Mouse (Mus musculus) forebrain, postnatal 0 days (tissue): ENCODE measurements around the gene Tmed8. TPM values are rescaled to one million over a fixed set of nuclear protein-coding genes. Genes with fewer than 3 reads are reported as not detected.
"Not testable (repeated sequence)": the region's sequence is repeated elsewhere in the genome, so short reads cannot be mapped to it uniquely, and the experiment has no call there.

Experiments
- ATAC-seq: fragments of 200-750 bp; cut with Nextera tagmentation; 2 replicates; pipeline ENCODE4 v1.8.0; 2017; ENCODE audit warnings: mild to moderate bottlenecking, moderate library complexity
- DNase-seq: peaks from one replicate; pipeline ENCODE4 v3.0.0-alpha.2; 2015
- H3K27ac ChIP-seq: fragments of 300-500 bp; sonication (generic); 2 replicates; pipeline ENCODE4 v1.5.1; 2014; ENCODE audit warnings: low read depth, mild to moderate bottlenecking, antibody characterized with exemption, low read length, moderate library complexity, mixed read lengths
- H3K27me3 ChIP-seq: fragments of 300-500 bp; sonication (generic); 2 replicates; pipeline ENCODE4 v1.6.1; 2014; ENCODE audit warnings: mild to moderate bottlenecking, low read length, mixed read lengths; ENCODE audit not compliant: insufficient read depth
- H3K36me3 ChIP-seq: fragments of 300-500 bp; sonication (generic); 2 replicates; pipeline ENCODE4 v1.6.1; 2014; ENCODE audit warnings: mild to moderate bottlenecking, moderate library complexity; ENCODE audit not compliant: insufficient read depth
- H3K4me1 ChIP-seq: fragments of 300-500 bp; sonication (generic); 2 replicates; pipeline ENCODE4 v1.6.1; 2014; ENCODE audit warnings: antibody characterized with exemption; ENCODE audit not compliant: insufficient read depth
- H3K4me2 ChIP-seq: fragments of 300-500 bp; sonication (generic); 2 replicates; pipeline ENCODE4 v1.6.1; 2014; ENCODE audit warnings: low read depth, mild to moderate bottlenecking, moderate library complexity
- H3K4me3 ChIP-seq: fragments of 300-500 bp; sonication (generic); 2 replicates; pipeline ENCODE4 v1.5.1; 2014; ENCODE audit warnings: low read depth, low read length, mixed read lengths
- H3K9ac ChIP-seq: fragments of 300-500 bp; sonication (generic); 2 replicates; pipeline ENCODE4 v1.6.1; 2014; ENCODE audit warnings: mild to moderate bottlenecking
- H3K9me3 ChIP-seq: fragments of 300-500 bp; sonication (generic); 2 replicates; pipeline ENCODE4 v1.6.1; 2016; ENCODE audit warnings: low read length
- CTCF ChIP-seq: sonication (generic); IDR thresholded peaks from 2 replicates; pipeline ENCODE4 v1.5.1; 2016; ENCODE audit warnings: antibody characterized with exemption, control low read depth, low read depth
- WGBS: fragments of 180-500 bp; shearing (Covaris S2); extraction: QIAGEN DNeasy Blood & Tissue Kit; methylation state at CpG from one replicate; pipeline ENCODE4 v1.1.7; 2014; 5-methylcytosine and 5-hydroxymethylcytosine counted together
- polyA plus RNA-seq: library from polyadenylated mRNA; unstranded; fragments of >200 nt; fragmentation: Nextera tagmentation; extraction: Ambion mirVana; gene quantifications from 2 replicates; pipeline ENCODE4 v1.2.1, GENCODE M21; 2015
- total RNA-seq: library from RNA; depleted of rRNA; stranded (reverse); fragments of >200 nt; gene quantifications from 2 replicates; pipeline ENCODE4 v1.2.3, GENCODE M21; 2014

Tmed8 gene
- total and polyA plus RNA-seq, 2 experiments from 2014 or later: 3.2 to 16.4 TPM

DNA sequence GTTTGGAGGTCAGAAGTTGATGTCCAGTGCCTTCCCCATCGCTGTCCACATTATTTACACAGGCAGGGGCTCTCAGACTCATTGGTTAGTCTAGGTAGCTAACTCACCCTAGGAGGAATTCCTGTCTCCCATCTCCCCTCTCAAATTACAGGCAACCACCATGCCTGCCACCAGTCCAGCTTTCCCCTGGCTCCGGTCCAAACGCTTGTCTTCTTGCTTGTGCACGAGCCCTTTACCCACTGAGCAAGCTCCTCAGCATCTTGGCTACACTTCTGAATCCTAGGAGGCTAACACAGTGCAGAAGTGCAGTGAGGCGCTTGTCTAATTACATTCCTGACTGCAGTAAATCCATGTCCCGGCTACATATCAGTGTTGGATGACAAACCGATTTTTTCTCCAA is 19.1 kb upstream of the Tmed8 start:
- H3K9ac ChIP-seq: no peak overlapping the region
- ATAC-seq (no peak), DNase-seq (no peak)
- no peak overlapping the region for H3K4me3 ChIP-seq
- TF ChIP-seq CTCF: no peak
- no peaks in the 10 kb centered on the region for H3K36me3 ChIP-seq
- no peaks in the 10 kb centered on the region for H3K27me3 ChIP-seq
- no peak overlapping the region for H3K27ac ChIP-seq
- no peak overlapping the region for H3K4me2 ChIP-seq
- no peaks in the 10 kb centered on the region for H3K9me3 ChIP-seq
- WGBS: 52% methylated on average over 7 of the region's 7 CpGs
- no peaks in the 10 kb centered on the region for H3K4me1 ChIP-seq

DNA sequence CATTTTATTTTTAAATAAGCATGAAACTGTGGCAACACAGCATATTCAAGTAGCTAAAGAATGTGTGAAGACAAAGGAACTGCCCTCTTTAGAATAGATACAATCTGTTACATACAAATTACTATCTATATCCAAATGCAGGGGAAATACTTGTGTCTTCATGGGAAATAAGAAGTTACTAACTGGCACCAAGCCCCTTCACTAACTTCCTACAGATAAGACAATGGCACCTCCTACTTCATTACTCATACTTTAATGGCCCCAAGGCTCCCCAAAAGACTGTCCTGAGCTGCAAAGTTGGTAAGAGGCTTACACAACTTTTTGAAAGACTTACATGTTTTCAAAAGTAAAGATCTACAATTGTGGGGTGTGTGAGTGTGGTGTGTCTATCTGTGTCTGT is 17.3 kb upstream of the Tmed8 start:
- no peaks in the 10 kb centered on the region for H3K9me3 ChIP-seq

DNA sequence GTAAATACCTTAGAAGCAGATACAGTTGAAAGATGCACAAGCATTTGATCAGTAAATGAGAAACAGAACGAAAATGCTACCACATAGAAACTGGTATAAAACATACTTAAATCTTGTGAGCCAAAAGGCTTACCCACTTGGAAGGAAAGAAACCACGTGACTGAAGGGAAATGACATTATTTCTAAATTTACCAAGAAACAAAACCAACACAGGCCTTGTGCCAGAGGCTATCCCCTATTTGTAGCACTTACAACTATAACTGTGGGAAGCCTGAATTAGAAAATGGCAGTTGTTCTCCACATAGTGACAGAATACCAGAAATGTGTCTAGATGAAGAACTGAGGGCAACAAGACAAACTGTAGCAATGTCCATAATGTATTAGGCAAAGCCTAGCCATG is 15.8 kb upstream of the Tmed8 start:
- DNase-seq: no peak
- WGBS: 70% methylated on average over 2 of the region's 2 CpGs
- no peak for TF ChIP-seq CTCF

More for the DNA sequence above, 17.3 kb upstream of the Tmed8 start:
- no peak overlapping the region for H3K4me3 ChIP-seq
- no peaks in the 10 kb centered on the region for H3K27me3 ChIP-seq
- no peak overlapping the region for H3K27ac ChIP-seq
- DNase-seq: no peak
- no peaks in the 10 kb centered on the region for H3K36me3 ChIP-seq
- TF ChIP-seq CTCF: no peak
- no peaks in the 10 kb centered on the region for H3K4me1 ChIP-seq
- no peak overlapping the region for H3K4me2 ChIP-seq
- H3K9ac ChIP-seq: no peak overlapping the region
- ATAC-seq: no peak

DNA sequence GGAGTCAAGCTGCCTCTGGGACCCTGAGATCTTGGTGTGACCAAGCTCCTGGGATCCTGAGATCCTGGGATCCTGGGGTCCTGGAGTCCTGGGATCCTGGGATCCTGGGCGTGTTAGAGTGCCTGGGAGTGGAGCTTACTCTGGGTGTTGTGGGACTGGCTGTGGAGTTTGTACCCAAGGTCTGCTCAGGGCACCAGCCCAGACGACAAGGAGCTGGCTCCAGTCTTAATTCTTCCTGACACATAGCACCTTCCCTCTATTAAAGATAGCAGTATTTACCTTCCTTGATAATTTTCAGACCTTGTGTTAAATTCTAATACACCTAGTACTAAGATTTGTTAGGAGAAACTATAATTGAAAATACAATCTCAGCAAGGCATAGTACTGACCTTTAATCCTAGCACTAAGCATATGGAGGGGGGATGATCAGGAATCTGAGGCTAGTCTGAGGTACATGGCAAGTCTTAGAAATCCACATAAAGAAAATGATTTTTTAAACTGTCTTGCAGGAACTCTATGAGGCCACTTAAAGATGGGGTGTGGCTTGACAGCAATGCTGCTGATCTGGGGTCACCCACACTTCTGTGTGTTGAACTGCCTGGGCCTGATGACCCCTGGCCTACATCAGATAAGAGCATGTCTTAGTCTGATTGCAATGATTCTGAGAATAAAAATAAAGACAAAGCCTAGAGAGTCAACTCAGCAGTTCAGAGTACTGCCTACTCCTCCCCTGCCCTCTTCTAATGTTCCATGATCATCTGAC is 12.8 kb upstream of the Tmed8 start:
- TF ChIP-seq CTCF: no peak
- 68% methylated on average over 2 of the region's 2 CpGs for WGBS

More for the DNA sequence above, 15.8 kb upstream of the Tmed8 start:
- Histone ChIP-seq H3K27ac (no peak overlapping the region), H3K27me3 (no peaks in the 10 kb centered on the region), H3K9ac (no peak overlapping the region), H3K4me2 (no peak overlapping the region), H3K4me1 (no peaks in the 10 kb centered on the region), H3K36me3 (no peaks in the 10 kb centered on the region), H3K4me3 (no peak overlapping the region), H3K9me3 (no peaks in the 10 kb centered on the region)
- no peak for ATAC-seq

DNA sequence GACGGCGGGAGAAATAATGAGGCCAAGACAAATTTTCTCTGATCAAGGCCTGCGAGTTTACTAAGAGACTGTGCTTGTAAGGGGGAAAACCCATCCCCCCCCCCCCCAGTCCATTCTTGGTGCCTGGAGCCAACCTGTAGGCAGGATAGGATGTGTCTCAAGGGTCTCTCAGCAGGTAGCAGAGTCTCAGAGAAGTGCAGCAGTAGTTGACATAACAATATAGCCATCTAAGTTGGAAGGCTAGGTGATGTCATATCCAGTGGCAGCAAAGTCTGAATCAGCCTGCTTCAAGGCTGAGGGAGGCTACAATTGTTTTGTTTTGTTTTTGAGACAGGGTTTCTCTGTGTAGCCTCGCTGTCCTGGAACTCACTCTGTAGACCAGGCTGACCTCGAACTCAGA is 5.5 kb upstream of the Tmed8 start:
- DNase-seq, H3K27me3 ChIP-seq, H3K9me3 ChIP-seq, ATAC-seq, H3K36me3 ChIP-seq, H3K4me2 ChIP-seq, H3K27ac ChIP-seq, H3K4me1 ChIP-seq, H3K4me3 ChIP-seq, H3K9ac ChIP-seq: not testable (repeated sequence)
- WGBS: 93% methylated on average over 5 of the region's 5 CpGs

More for the DNA sequence above, 12.8 kb upstream of the Tmed8 start:
- H3K9ac ChIP-seq: no peak overlapping the region
- no peaks in the 10 kb centered on the region for H3K9me3 ChIP-seq
- H3K27ac ChIP-seq: no peak overlapping the region
- H3K4me3 ChIP-seq: no peak overlapping the region
- H3K36me3 ChIP-seq: no peaks in the 10 kb centered on the region
- H3K4me1 ChIP-seq: no peaks in the 10 kb centered on the region
- ATAC-seq: no peak
- no peak for DNase-seq
- no peak overlapping the region for H3K4me2 ChIP-seq
- no peaks in the 10 kb centered on the region for H3K27me3 ChIP-seq

DNA sequence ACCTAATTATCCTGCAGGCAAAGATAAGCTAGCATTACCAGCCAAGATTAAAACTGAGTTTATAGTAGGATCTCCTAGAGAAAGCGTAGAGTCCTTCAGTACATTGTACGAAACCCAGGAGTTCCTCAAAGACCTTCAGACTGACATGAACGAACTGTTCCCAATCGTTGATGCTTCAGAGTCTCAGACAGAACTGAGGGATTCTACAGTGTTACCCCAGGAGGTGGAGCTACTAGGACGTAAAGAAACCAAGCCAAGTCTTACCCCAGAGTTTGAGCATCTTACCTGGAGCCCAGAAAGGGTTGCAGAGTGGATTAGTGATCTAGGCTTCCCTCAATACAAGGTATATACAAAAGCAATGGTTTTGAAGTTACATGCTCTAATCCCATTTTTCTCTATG is 1.4 kb upstream of the Tmed8 start:
- TF ChIP-seq CTCF: no peak
- no peak for DNase-seq
- Histone ChIP-seq H3K4me3 (no peak overlapping the region), H3K9ac (no peak overlapping the region), H3K9me3 (no peaks in the 10 kb centered on the region), H3K4me1 (peaks cover 8% of the 10 kb centered on the region; the same call in 1 of the 2 replicates), H3K27me3 (no peaks in the 10 kb centered on the region), H3K36me3 (no peaks in the 10 kb centered on the region), H3K4me2 (no peak overlapping the region), H3K27ac (no peak overlapping the region)
- ATAC-seq: no peak
- WGBS: 71% methylated on average over 5 of the region's 5 CpGs

DNA sequence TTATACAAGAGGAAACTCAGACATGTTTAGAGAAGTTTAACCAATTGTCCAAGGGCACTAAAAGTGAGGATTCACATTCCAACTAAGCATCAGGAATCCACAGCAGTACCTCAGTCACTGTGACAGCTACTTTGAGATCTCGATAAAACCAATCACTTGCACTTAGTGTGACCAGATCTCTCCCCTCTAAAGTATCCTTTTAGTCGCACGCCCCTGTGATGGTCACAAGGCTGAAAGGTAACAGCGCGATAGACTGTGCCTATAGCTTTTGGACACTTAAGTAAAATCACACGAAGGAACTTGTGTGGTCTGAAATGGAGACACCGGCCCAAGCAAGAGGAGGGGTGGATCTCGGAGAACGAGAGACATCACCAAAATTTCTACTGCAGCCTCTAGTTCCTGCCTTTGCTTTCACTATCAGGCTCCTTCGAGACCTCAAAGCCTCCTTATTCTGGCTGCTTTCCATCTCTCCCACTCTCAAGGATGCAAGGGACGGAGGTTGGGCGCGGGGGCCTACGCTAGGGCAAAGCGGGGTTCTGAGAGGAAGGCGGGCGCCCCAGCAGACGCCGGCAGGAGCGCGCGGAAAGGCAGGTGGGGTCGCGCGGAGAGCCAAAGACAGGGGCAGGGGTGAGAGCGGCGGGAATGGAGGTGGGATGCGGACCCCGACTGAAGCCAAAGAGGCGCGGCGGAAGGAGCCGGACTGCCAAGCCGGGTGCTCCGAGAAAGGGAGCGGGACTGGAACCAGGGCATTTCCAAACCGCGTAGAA is 865 bp downstream of the Tmed8 start, which contains the start of gene Samd15:
TSS of gene Samd15 (plus strand) at position 518 of the 767 bp plus-strand sequence.
- H3K9me3 ChIP-seq: no peaks in the 10 kb centered on the region
- H3K27me3 ChIP-seq: no peaks in the 10 kb centered on the region
- H3K27ac ChIP-seq: peak within 1 kb of the TSS; percentile 95
- H3K4me2 ChIP-seq: peak within 1 kb of the TSS; percentile 81
- no peak for TF ChIP-seq CTCF
- peaks cover 8% of the 10 kb centered on the region; the same call in 1 of the 2 replicates for H3K4me1 ChIP-seq
- H3K4me3 ChIP-seq: peak within 1 kb of the TSS; percentile 91
- DNase-seq (peak; percentile 60), ATAC-seq (peak; percentile 56)
- 2% methylated on average over 36 of the region's 38 CpGs for WGBS
- peak within 1 kb of the TSS; percentile 92 for H3K9ac ChIP-seq
- H3K36me3 ChIP-seq: no peaks in the 10 kb centered on the region
